Mouse (Mus musculus): ENCODE measurements around the gene Sox12. TPM values are rescaled to one million over a fixed set of nuclear protein-coding genes. Genes with fewer than 3 reads are reported as not detected.

The Sox12 gene
- polyA plus RNA-seq, 1 experiment from 2014 or later, result 16.8 TPM

DNA sequence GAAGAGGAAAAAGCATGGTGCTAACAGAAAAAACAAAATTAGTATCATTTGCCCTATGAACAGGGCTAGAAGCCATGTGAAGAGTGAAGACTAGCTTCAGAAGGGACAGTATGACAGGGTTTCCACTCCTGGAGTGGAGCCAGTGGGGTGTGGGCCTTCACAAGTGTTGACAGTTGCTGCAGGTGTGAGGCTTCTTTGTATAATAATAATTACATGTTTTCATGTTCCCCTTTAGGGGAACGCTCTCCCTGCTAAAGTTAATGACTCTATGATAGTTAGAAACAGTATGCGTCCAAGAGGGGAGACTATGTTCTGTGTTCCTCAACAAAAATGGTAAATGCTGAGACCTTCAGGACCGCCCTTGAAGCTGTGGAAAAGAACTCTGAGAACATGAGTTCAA, 17.9 kb upstream of the Sox12 start:
- no peaks in the 10 kb centered on the region for H3K36me3 ChIP-seq
- WGBS, result 93% methylated on average over 3 of the region's 3 CpGs
- H3K4me1 ChIP-seq (replicated peaks), result peaks cover 25% of the 10 kb centered on the region
- H3K9ac ChIP-seq (replicated peaks), result no peak overlapping the region
- H3K4me2 ChIP-seq, result peak overlapping the region; percentile 95
- H3K27ac ChIP-seq, result peak overlapping the region; percentile 99
- peak overlapping the region; percentile 89; the same call in 1 of the 2 replicates for H3K4me3 ChIP-seq (replicated peaks)
- peaks cover 16% of the 10 kb centered on the region; the same call in 1 of the 2 replicates for H3K9me3 ChIP-seq
- H3K27me3 ChIP-seq, result no peaks in the 10 kb centered on the region
- ATAC-seq (ENCODE audit: insufficient number of reproducible peaks, insufficient read depth, low FRiP score, low TSS enrichment, low read depth), result no peak

DNA sequence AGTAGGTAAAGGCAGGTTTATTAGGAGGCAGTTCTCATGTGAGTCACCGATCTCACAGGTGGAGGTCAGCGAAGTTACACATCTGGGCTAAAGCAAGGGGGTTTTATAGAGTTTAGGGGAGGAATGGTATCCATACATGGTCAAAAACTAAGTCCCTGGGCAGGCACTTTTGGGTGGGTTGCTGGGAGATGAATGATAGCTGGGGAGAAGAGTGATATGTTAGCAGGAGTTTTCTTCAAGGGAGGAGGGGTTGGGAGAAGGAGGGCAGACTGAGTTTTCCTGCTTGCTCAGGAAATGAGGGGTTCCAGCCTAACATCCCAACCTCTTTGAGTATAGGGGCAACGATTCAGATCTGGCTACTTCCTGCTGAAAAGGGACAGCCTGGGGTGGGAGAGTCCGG, 17.4 kb upstream of the Sox12 start, which contains the start of gene 6820408C15Rik:
Gene 6820408C15Rik, plus strand, starts transcription at position 301 of the 400 bp plus-strand sequence.
- peak within 1 kb of the TSS; percentile 95 for H3K4me2 ChIP-seq
- WGBS, result 23% methylated on average over 4 of the region's 4 CpGs
- no peak for ATAC-seq (ENCODE audit: insufficient number of reproducible peaks, insufficient read depth, low FRiP score, low TSS enrichment, low read depth)

DNA sequence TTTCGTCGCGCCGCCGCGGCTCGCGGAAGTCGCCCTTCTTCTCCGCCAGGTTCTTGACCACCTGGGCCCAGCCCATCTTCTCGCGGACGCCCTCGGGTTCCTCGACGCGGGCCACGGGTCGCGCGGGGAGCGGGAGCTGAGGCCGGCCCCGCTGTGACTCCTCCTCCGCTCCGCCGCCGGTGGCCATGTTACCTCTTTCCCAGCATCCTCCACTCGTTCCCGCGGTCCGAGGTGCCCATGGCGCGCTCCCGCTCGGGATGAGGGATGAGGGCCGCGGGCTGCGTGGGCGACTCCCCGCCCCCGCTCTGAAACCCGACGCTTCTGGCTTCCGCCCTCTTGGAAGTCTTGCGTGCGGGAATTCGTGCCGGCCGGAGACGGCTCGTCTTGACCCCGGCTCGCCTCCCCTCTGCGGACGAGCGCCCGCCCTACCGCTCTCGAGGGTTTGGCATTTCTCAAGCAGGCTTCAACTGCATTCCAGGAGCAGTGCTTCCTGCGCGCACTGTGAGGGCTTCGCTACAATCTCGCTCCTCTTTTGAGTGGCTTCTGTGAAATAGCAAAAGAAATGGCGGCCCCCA, 16.8 kb upstream of the Sox12 start, which contains the start of gene Zcchc3:
Gene Zcchc3, minus strand, starts transcription at position 437 of the 575 bp plus-strand sequence.
- no peaks in the 10 kb centered on the region for H3K27me3 ChIP-seq
- peaks cover 36% of the 10 kb centered on the region for H3K4me1 ChIP-seq (replicated peaks)
- no peaks in the 10 kb centered on the region for H3K36me3 ChIP-seq
- H3K4me3 ChIP-seq (replicated peaks), result peak within 1 kb of the TSS; percentile 89
- H3K4me2 ChIP-seq, result peak within 1 kb of the TSS; percentile 95
- peaks cover 10% of the 10 kb centered on the region; the same call in 1 of the 2 replicates for H3K9me3 ChIP-seq
- H3K9ac ChIP-seq (replicated peaks), result peak within 1 kb of the TSS; percentile 99
- ATAC-seq (ENCODE audit: insufficient number of reproducible peaks, insufficient read depth, low FRiP score, low TSS enrichment, low read depth), result peak; percentile 65
- under 1% methylated on average over 56 of the region's 65 CpGs for WGBS
- peak within 1 kb of the TSS; percentile 99 for H3K27ac ChIP-seq

More for the DNA sequence above, 17.4 kb upstream of the Sox12 start, which contains the start of gene 6820408C15Rik:
- no peaks in the 10 kb centered on the region for H3K27me3 ChIP-seq
- no peaks in the 10 kb centered on the region for H3K36me3 ChIP-seq
- H3K4me1 ChIP-seq (replicated peaks), result peaks cover 30% of the 10 kb centered on the region
- H3K4me3 ChIP-seq (replicated peaks), result peak within 1 kb of the TSS; percentile 89
- peak within 1 kb of the TSS; percentile 99 for H3K27ac ChIP-seq
- peak within 1 kb of the TSS; percentile 99 for H3K9ac ChIP-seq (replicated peaks)
- H3K9me3 ChIP-seq, result peaks cover 16% of the 10 kb centered on the region; the same call in 1 of the 2 replicates

DNA sequence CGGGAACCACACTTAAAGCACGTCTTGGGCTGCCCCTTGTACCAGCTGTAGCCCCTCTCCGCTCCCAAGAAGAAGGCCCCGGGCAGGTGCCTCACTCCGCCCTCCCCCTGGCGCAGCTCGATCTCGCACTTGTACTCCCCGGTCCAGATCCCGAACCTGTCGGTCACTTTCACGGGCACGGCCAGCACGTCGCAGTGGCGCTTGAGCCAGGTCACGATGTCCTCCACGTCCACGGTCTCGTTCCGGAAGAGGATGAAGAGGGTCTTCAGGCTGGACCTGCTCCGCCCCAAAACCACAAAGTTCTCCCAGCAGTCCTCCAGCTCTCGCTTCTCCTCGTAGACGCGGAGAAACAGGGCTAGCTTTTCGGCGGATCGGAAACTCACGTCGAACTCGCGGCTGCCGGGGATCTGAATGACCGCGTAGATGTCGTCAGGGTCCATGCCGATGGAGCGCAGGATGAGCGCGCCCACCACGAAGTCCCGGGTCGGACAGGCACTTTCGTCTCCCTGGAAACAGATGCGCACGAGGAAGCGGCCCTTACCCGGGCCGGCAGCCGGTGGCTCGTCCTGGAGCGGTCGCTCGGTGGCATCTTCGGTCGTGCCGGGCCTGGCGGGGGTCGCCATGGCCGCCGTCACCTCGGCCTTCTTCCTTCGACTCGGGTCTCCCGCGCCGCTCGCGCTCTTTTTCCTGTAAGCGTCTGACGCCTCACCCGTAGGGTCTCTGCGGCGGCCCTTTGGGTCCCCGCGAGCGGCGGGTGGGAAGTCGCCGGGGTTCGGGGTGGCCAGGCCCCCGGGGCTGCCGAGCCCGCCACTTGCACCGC, 16.1 kb upstream of the Sox12 start:
- H3K4me2 ChIP-seq, result peak overlapping the region; percentile 95
- H3K4me3 ChIP-seq (replicated peaks), result peak overlapping the region; percentile 89
- H3K4me1 ChIP-seq (replicated peaks), result peaks cover 41% of the 10 kb centered on the region
- H3K9me3 ChIP-seq, result peaks cover 8% of the 10 kb centered on the region; the same call in 1 of the 2 replicates
- 1% methylated on average over 86 of the region's 86 CpGs for WGBS
- H3K27ac ChIP-seq, result peak overlapping the region; percentile 99
- peak overlapping the region; percentile 99 for H3K9ac ChIP-seq (replicated peaks)
- no peaks in the 10 kb centered on the region for H3K36me3 ChIP-seq
- H3K27me3 ChIP-seq, result no peaks in the 10 kb centered on the region
- no peak for ATAC-seq (ENCODE audit: insufficient number of reproducible peaks, insufficient read depth, low FRiP score, low TSS enrichment, low read depth)

DNA sequence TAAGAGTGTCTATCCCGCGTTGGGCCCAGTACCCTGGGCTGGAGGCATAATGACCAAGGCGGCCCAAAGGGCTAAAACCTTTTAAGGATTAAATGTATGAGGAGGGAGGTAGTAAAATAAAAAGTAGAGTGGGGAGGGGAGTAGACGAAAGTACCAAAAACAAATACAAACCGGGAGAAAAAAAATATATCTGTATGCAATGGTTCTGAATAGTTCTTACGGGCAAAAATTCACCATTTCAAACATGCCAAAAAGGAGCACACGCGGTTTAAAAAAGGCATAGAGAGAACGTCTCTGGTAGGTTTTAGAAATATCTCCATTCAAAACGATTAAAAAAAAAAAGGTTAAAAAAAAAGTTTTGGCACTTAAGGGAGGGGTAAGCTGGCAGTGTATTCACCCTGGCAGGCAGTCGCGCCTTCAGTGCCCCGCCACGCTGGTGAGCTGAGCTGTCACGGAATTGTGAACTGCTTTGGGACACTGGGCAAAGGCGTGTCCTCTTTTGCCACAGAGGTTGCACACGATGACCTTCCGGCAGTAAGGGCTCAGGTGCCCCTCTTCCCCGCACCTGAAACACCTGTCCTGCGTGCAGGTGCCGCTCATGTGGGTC, 15.4 kb upstream of the Sox12 start:
- Histone ChIP-seq H3K4me2 (peak overlapping the region; percentile 95), H3K27ac (peak overlapping the region; percentile 99), H3K27me3 (no peaks in the 10 kb centered on the region), H3K36me3 (no peaks in the 10 kb centered on the region), H3K4me3 (replicated peaks) (peak overlapping the region; percentile 89), H3K4me1 (replicated peaks) (peaks cover 41% of the 10 kb centered on the region), H3K9ac (replicated peaks) (peak overlapping the region; percentile 99), H3K9me3 (peaks cover 8% of the 10 kb centered on the region; the same call in 1 of the 2 replicates)
- 2% methylated on average over 21 of the region's 21 CpGs for WGBS
- no peak for ATAC-seq (ENCODE audit: insufficient number of reproducible peaks, insufficient read depth, low FRiP score, low TSS enrichment, low read depth)

DNA sequence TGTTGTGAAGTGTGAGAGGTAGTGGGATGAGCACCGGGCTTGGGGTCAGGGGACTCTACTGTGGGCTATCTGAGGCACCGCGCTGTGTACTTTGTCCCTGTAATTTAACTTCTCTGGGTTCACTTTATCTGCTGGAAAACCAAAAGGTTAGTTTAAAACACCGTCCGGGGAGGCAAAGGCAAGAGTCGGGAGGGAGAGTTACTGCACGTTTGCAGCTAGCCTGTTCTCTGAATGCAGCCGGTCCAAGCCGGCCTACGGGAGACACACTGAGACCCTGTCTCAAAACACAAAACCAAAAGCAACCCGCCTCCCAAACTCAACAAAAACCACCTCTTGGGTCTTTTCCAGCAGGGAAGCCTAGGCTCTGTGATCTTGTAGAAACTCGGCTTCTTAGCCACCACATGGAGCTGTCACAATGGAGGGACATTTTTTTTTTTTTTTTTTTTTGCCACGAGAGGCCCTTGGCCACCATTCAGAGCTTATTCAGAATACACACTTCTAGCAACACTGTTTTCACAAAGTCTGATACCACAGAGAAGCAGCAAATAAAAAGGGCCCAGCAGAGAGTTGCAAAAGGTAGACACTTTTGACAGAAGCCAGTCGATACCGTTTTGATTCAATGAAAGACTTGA, 14.8 kb upstream of the Sox12 start:
- Histone ChIP-seq H3K9me3 (peaks cover 8% of the 10 kb centered on the region; the same call in 1 of the 2 replicates), H3K4me2 (peak overlapping the region; percentile 95), H3K9ac (replicated peaks) (peak overlapping the region; percentile 99), H3K36me3 (no peaks in the 10 kb centered on the region), H3K4me1 (replicated peaks) (peaks cover 41% of the 10 kb centered on the region), H3K27ac (peak overlapping the region; percentile 99), H3K4me3 (replicated peaks) (peak overlapping the region; percentile 89), H3K27me3 (no peaks in the 10 kb centered on the region)
- WGBS, result 6% methylated on average over 15 of the region's 15 CpGs
- ATAC-seq (ENCODE audit: insufficient number of reproducible peaks, insufficient read depth, low FRiP score, low TSS enrichment, low read depth), result no peak

DNA sequence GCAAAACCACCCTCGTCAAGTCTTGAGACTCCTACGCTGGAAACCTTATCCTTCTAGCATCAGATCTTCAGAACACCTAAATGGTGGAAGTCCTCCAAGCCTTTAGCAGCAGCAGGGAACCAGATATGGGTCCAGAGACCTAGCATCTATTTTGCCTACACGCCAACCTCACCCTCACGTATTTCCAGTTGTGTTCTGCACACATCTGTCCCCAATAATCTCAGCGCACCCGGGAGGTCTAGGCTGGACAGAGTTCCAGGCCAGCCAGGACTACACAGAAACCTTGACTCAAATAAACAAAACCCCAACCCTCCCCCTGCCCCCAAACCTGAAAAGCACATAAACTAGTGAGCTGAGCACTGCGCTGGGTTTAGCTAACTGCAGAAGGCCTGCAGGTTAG, 13.6 kb upstream of the Sox12 start:
- H3K9me3 ChIP-seq, result peaks cover 8% of the 10 kb centered on the region; the same call in 1 of the 2 replicates
- 2% methylated on average over 7 of the region's 7 CpGs for WGBS
- H3K4me3 ChIP-seq (replicated peaks), result peak overlapping the region; percentile 89
- peak overlapping the region; percentile 99 for H3K27ac ChIP-seq
- peak overlapping the region; percentile 99 for H3K9ac ChIP-seq (replicated peaks)
- no peaks in the 10 kb centered on the region for H3K27me3 ChIP-seq
- peaks cover 43% of the 10 kb centered on the region for H3K4me1 ChIP-seq (replicated peaks)
- peak overlapping the region; percentile 95 for H3K4me2 ChIP-seq
- H3K36me3 ChIP-seq, result no peaks in the 10 kb centered on the region
- no peak for ATAC-seq (ENCODE audit: insufficient number of reproducible peaks, insufficient read depth, low FRiP score, low TSS enrichment, low read depth)

DNA sequence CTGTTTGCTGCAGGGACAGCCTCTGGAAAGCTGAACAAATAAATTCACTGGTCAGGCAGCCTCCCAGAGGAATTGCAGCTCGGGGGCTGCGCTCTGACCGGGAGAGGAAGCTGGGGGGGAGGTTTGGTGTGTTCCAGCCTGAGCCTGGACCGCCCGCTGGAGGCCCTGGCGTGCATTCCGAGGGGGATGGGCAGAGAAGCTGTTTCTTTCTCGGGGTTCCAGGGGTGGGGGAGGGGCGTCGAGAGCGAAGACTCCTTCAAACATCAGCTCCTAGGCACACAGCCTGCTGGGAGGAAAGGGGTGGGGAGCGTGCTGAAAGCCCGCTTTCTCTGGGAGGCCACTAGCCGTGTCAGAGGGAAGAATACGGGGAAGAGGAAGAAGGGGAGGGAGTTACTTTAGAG, 13.1 kb upstream of the Sox12 start:
- peak overlapping the region; percentile 95 for H3K4me2 ChIP-seq
- peak overlapping the region; percentile 99 for H3K9ac ChIP-seq (replicated peaks)
- H3K9me3 ChIP-seq, result peaks cover 3% of the 10 kb centered on the region; the same call in 1 of the 2 replicates
- H3K4me3 ChIP-seq (replicated peaks), result peak overlapping the region; percentile 89
- peak; percentile 78 for ATAC-seq (ENCODE audit: insufficient number of reproducible peaks, insufficient read depth, low FRiP score, low TSS enrichment, low read depth)
- H3K36me3 ChIP-seq, result no peaks in the 10 kb centered on the region
- peaks cover 45% of the 10 kb centered on the region for H3K4me1 ChIP-seq (replicated peaks)
- 0% methylated on average over 15 of the region's 15 CpGs for WGBS
- H3K27ac ChIP-seq, result peak overlapping the region; percentile 99
- no peaks in the 10 kb centered on the region for H3K27me3 ChIP-seq

DNA sequence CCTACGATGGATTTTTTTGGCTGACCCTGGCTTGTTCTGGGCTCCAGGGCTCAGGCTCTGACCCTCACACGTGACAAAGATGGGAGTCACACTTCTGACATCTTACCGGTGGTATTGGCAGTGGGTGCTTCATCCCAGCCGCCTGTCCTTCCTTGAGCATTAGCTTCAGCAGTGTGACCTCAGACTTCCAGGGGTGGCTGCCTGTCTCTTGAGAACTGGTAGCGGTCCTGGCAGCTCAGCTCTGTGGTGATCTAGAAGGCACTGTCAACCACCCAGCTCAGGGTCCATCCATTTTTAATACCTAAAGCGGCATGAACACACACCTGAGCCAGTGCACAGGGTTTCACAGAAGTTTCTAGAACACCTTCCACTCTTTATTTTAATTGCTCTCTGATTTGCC, 11.9 kb upstream of the Sox12 start:
- Histone ChIP-seq H3K4me3 (replicated peaks) (no peak overlapping the region), H3K4me1 (replicated peaks) (peaks cover 48% of the 10 kb centered on the region), H3K9me3 (no peaks in the 10 kb centered on the region), H3K4me2 (no peak overlapping the region), H3K27me3 (no peaks in the 10 kb centered on the region), H3K36me3 (no peaks in the 10 kb centered on the region), H3K27ac (peak overlapping the region; percentile 99), H3K9ac (replicated peaks) (no peak overlapping the region)
- 80% methylated on average over 6 of the region's 6 CpGs for WGBS
- no peak for ATAC-seq (ENCODE audit: insufficient number of reproducible peaks, insufficient read depth, low FRiP score, low TSS enrichment, low read depth)

DNA sequence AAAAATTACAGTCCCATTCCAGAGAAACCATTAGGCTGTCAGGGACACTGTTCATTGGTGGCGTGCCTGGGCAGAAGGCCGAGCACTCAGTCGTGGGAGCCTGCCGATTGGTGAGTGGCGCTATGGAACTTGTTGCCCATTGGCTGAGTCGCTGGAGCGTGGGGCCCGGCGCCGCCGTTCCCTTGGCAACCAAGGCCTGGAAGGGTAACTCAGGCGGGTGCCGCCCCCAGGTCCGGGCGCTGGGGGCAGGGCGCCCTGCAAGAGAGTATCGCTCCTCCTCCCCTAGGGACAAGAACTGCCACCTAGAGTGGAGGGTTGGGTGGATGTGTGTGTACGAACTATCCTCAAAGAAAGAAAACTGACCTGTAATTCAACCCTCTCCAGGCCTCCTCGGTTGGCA, 8.3 kb upstream of the Sox12 start:
- Histone ChIP-seq H3K27me3 (no peaks in the 10 kb centered on the region), H3K4me3 (replicated peaks) (peak overlapping the region; percentile 34), H3K4me2 (peak overlapping the region; percentile 62), H3K9me3 (no peaks in the 10 kb centered on the region), H3K36me3 (no peaks in the 10 kb centered on the region), H3K4me1 (replicated peaks) (peaks cover 33% of the 10 kb centered on the region), H3K27ac (peak overlapping the region; percentile 64), H3K9ac (replicated peaks) (0 out of 2 replicates have a peak overlapping the region, but pooled peaks have one; percentile 23)
- peak; percentile 88 for ATAC-seq (ENCODE audit: insufficient number of reproducible peaks, insufficient read depth, low FRiP score, low TSS enrichment, low read depth)
- WGBS, result 0% methylated on average over 19 of the region's 19 CpGs

All from limb, embryonic 12.5 days (tissue).